Mouse (Mus musculus): ENCODE data around the gene Tbc1d8.

Gene Tbc1d8

GRCm38 (mm10) chr1:39512183-39512582 lies 33.6 kb upstream of the Tbc1d8 start:
- Histone ChIP-seq H3K4me1 (replicated peaks; ENCODE audit: low read depth, low read length) (peaks cover 31% of the 10 kb centered on the region), H3K36me3 (ENCODE audit: insufficient read depth, low read length) (no peaks in the 10 kb centered on the region), H3K27me3 (ENCODE audit: insufficient read depth, low read length) (no peaks in the 10 kb centered on the region), H3K4me3 (replicated peaks; ENCODE audit: low read length) (no peak overlapping the region), H3K9me3 (ENCODE audit: low read length) (no peaks in the 10 kb centered on the region)
- TF ChIP-seq NANOG (IDR thresholded peaks at IDR 0.05; ENCODE audit: borderline replicate concordance, low read length) (no peak), POU5F1 (IDR thresholded peaks at IDR 0.05; ENCODE audit: borderline replicate concordance, low read length) (no peak), CTCF (conservative IDR thresholded peaks at IDR 0.05; ENCODE audit: low read length) (no peak)

- H3K27me3 ChIP-seq (ENCODE audit: insufficient read depth, low read length) = no peaks in the 10 kb centered on the region
- H3K4me3 ChIP-seq (replicated peaks; ENCODE audit: low read length) = no peak overlapping the region
- peaks cover 27% of the 10 kb centered on the region for H3K4me1 ChIP-seq (replicated peaks; ENCODE audit: low read depth, low read length)
- TF ChIP-seq NANOG (IDR thresholded peaks at IDR 0.05; ENCODE audit: borderline replicate concordance, low read length) (no peak), CTCF (conservative IDR thresholded peaks at IDR 0.05; ENCODE audit: low read length) (no peak), POU5F1 (IDR thresholded peaks at IDR 0.05; ENCODE audit: borderline replicate concordance, low read length) (no peak)
- no peaks in the 10 kb centered on the region for H3K9me3 ChIP-seq (ENCODE audit: low read length)
- no peaks in the 10 kb centered on the region for H3K36me3 ChIP-seq (ENCODE audit: insufficient read depth, low read length)
Observed at GRCm38 (mm10) chr1:39511775-39512174, 33.2 kb upstream of the Tbc1d8 start.

- Histone ChIP-seq H3K4me3 (replicated peaks; ENCODE audit: low read length) (no peak overlapping the region), H3K9me3 (ENCODE audit: low read length) (peaks cover 10% of the 10 kb centered on the region; the same call in 1 of the 2 replicates), H3K36me3 (ENCODE audit: insufficient read depth, low read length) (no peaks in the 10 kb centered on the region), H3K4me1 (replicated peaks; ENCODE audit: low read depth, low read length) (peaks cover 31% of the 10 kb centered on the region), H3K27me3 (ENCODE audit: insufficient read depth, low read length) (no peaks in the 10 kb centered on the region)
- TF ChIP-seq CTCF (conservative IDR thresholded peaks at IDR 0.05; ENCODE audit: low read length) (no peak), NANOG (IDR thresholded peaks at IDR 0.05; ENCODE audit: borderline replicate concordance, low read length) (no peak), POU5F1 (IDR thresholded peaks at IDR 0.05; ENCODE audit: borderline replicate concordance, low read length) (no peak)
Observed at GRCm38 (mm10) chr1:39505600-39505999, 27.0 kb upstream of the Tbc1d8 start.

- TF ChIP-seq CTCF (conservative IDR thresholded peaks at IDR 0.05; ENCODE audit: low read length) (peak; percentile 18; the same call in 1 of the 2 replicates), NANOG (IDR thresholded peaks at IDR 0.05; ENCODE audit: borderline replicate concordance, low read length) (no peak), POU5F1 (IDR thresholded peaks at IDR 0.05; ENCODE audit: borderline replicate concordance, low read length) (no peak)
- Histone ChIP-seq H3K27me3 (ENCODE audit: insufficient read depth, low read length) (no peaks in the 10 kb centered on the region), H3K4me1 (replicated peaks; ENCODE audit: low read depth, low read length) (peaks cover 24% of the 10 kb centered on the region), H3K4me3 (replicated peaks; ENCODE audit: low read length) (no peak overlapping the region), H3K9me3 (ENCODE audit: low read length) (peaks cover 11% of the 10 kb centered on the region; the same call in 1 of the 2 replicates), H3K36me3 (ENCODE audit: insufficient read depth, low read length) (no peaks in the 10 kb centered on the region)
Observed at GRCm38 (mm10) chr1:39504261-39504660, 25.7 kb upstream of the Tbc1d8 start.

GRCm38 (mm10) chr1:39502817-39503633 lies 24.5 kb upstream of the Tbc1d8 start:
- Histone ChIP-seq H3K36me3 (ENCODE audit: insufficient read depth, low read length) (no peaks in the 10 kb centered on the region), H3K27me3 (ENCODE audit: insufficient read depth, low read length) (no peaks in the 10 kb centered on the region), H3K4me3 (replicated peaks; ENCODE audit: low read length) (peak overlapping the region; percentile 41), H3K9me3 (ENCODE audit: low read length) (peaks cover 11% of the 10 kb centered on the region; the same call in 1 of the 2 replicates), H3K4me1 (replicated peaks; ENCODE audit: low read depth, low read length) (peaks cover 17% of the 10 kb centered on the region)
- no peak for TF ChIP-seq CTCF (conservative IDR thresholded peaks at IDR 0.05; ENCODE audit: low read length)
- no peak for TF ChIP-seq NANOG (IDR thresholded peaks at IDR 0.05; ENCODE audit: borderline replicate concordance, low read length)
- no peak for TF ChIP-seq POU5F1 (IDR thresholded peaks at IDR 0.05; ENCODE audit: borderline replicate concordance, low read length)

GRCm38 (mm10) chr1:39499485-39499941 lies 21.0 kb upstream of the Tbc1d8 start:
- no peak for TF ChIP-seq CTCF (conservative IDR thresholded peaks at IDR 0.05; ENCODE audit: low read length)
- TF ChIP-seq NANOG (IDR thresholded peaks at IDR 0.05; ENCODE audit: borderline replicate concordance, low read length) = no peak
- TF ChIP-seq POU5F1 (IDR thresholded peaks at IDR 0.05; ENCODE audit: borderline replicate concordance, low read length) = no peak
- Histone ChIP-seq H3K27me3 (ENCODE audit: insufficient read depth, low read length) (no peaks in the 10 kb centered on the region), H3K4me3 (replicated peaks; ENCODE audit: low read length) (no peak overlapping the region), H3K36me3 (ENCODE audit: insufficient read depth, low read length) (no peaks in the 10 kb centered on the region), H3K9me3 (ENCODE audit: low read length) (peaks cover 11% of the 10 kb centered on the region; the same call in 1 of the 2 replicates), H3K4me1 (replicated peaks; ENCODE audit: low read depth, low read length) (peaks cover 10% of the 10 kb centered on the region)

GRCm38 (mm10) chr1:39497748-39498147 lies 19.2 kb upstream of the Tbc1d8 start:
- H3K9me3 ChIP-seq (ENCODE audit: low read length) = peaks cover 11% of the 10 kb centered on the region; the same call in 1 of the 2 replicates
- H3K4me1 ChIP-seq (replicated peaks; ENCODE audit: low read depth, low read length) = peaks cover 3% of the 10 kb centered on the region
- no peak for TF ChIP-seq POU5F1 (IDR thresholded peaks at IDR 0.05; ENCODE audit: borderline replicate concordance, low read length)
- TF ChIP-seq CTCF (conservative IDR thresholded peaks at IDR 0.05; ENCODE audit: low read length) = peak; percentile 87
- TF ChIP-seq NANOG (IDR thresholded peaks at IDR 0.05; ENCODE audit: borderline replicate concordance, low read length) = no peak
- H3K27me3 ChIP-seq (ENCODE audit: insufficient read depth, low read length) = no peaks in the 10 kb centered on the region
- H3K36me3 ChIP-seq (ENCODE audit: insufficient read depth, low read length) = no peaks in the 10 kb centered on the region
- no peak overlapping the region for H3K4me3 ChIP-seq (replicated peaks; ENCODE audit: low read length)

- TF ChIP-seq POU5F1 (IDR thresholded peaks at IDR 0.05; ENCODE audit: borderline replicate concordance, low read length) (no peak), NANOG (IDR thresholded peaks at IDR 0.05; ENCODE audit: borderline replicate concordance, low read length) (no peak), CTCF (conservative IDR thresholded peaks at IDR 0.05; ENCODE audit: low read length) (0 out of 2 replicates have a peak, but pooled peaks have one; percentile 13)
- Histone ChIP-seq H3K4me1 (replicated peaks; ENCODE audit: low read depth, low read length) (no peaks in the 10 kb centered on the region), H3K4me3 (replicated peaks; ENCODE audit: low read length) (no peak overlapping the region), H3K27me3 (ENCODE audit: insufficient read depth, low read length) (no peaks in the 10 kb centered on the region), H3K9me3 (ENCODE audit: low read length) (peaks cover 11% of the 10 kb centered on the region; the same call in 1 of the 2 replicates), H3K36me3 (ENCODE audit: insufficient read depth, low read length) (no peaks in the 10 kb centered on the region)
Observed at GRCm38 (mm10) chr1:39496995-39497394, 18.4 kb upstream of the Tbc1d8 start.
